Mouse (Mus musculus) kidney, adult 2 months (tissue): ENCODE data around the gene Tbc1d16. TPM values are rescaled to one million over a fixed set of nuclear protein-coding genes. Genes with fewer than 3 reads are reported as not detected.

Experiments
- DNase-seq: peaks from one replicate; pipeline ENCODE4 v3.0.0; 2021
- H3K27ac ChIP-seq: fragments of 200-500 bp; 2 replicates; pipeline ENCODE4 v1.5.1; 2012; ENCODE audit warnings: low read depth, low read length, control low read depth, inconsistent platforms; ENCODE audit not compliant: insufficient read depth
- H3K27me3 ChIP-seq: fragments of 200-500 bp; replicated peaks from 2 replicates; pipeline ENCODE4 v1.6.1; 2012; ENCODE audit warnings: mild to moderate bottlenecking, moderate library complexity, low read length, inconsistent platforms; ENCODE audit not compliant: control insufficient read depth, insufficient read depth
- H3K36me3 ChIP-seq: fragments of 200-500 bp; 2 replicates; pipeline ENCODE4 v1.6.1; 2012; ENCODE audit warnings: mild to moderate bottlenecking, moderate library complexity, low read length, inconsistent platforms; ENCODE audit not compliant: control insufficient read depth, insufficient read depth
- H3K4me1 ChIP-seq: fragments of 200-500 bp; 2 replicates; pipeline ENCODE4 v1.6.1; 2011; ENCODE audit warnings: low read length; ENCODE audit not compliant: control insufficient read depth, insufficient read depth
- H3K4me3 ChIP-seq: fragments of 200-500 bp; 2 replicates; pipeline ENCODE4 v1.5.1; 2011; ENCODE audit warnings: mild to moderate bottlenecking, low read depth, low read length, control low read depth; ENCODE audit not compliant: insufficient read depth
- CTCF ChIP-seq: fragments of 200-500 bp; conservative IDR thresholded peaks from 2 replicates; pipeline ENCODE4 v1.5.1; 2011; ENCODE audit warnings: low read depth, mild to moderate bottlenecking, control low read depth, low read length, moderate library complexity, mixed read lengths; ENCODE audit not compliant: insufficient read depth, insufficient read length
- POLR2A ChIP-seq: fragments of 200-500 bp; IDR thresholded peaks from one replicate; pipeline ENCODE4 v1.6.1; 2011; ENCODE audit warnings: low read depth, low read length, control low read depth
- WGBS: fragments of 180-500 bp; shearing (Covaris S2); methylation state at CpG from one replicate; pipeline ENCODE4 v1.1.7; 2018; 5-methylcytosine and 5-hydroxymethylcytosine counted together
- polyA plus RNA-seq: library from polyadenylated mRNA; depleted of rRNA; stranded (reverse); fragments of >200 nt; gene quantifications from 2 replicates; pipeline ENCODE4 v1.2.3, GENCODE M21; 2012

Tbc1d16 gene
- polyA plus RNA-seq, 1 experiment = 25.2 TPM

DNA sequence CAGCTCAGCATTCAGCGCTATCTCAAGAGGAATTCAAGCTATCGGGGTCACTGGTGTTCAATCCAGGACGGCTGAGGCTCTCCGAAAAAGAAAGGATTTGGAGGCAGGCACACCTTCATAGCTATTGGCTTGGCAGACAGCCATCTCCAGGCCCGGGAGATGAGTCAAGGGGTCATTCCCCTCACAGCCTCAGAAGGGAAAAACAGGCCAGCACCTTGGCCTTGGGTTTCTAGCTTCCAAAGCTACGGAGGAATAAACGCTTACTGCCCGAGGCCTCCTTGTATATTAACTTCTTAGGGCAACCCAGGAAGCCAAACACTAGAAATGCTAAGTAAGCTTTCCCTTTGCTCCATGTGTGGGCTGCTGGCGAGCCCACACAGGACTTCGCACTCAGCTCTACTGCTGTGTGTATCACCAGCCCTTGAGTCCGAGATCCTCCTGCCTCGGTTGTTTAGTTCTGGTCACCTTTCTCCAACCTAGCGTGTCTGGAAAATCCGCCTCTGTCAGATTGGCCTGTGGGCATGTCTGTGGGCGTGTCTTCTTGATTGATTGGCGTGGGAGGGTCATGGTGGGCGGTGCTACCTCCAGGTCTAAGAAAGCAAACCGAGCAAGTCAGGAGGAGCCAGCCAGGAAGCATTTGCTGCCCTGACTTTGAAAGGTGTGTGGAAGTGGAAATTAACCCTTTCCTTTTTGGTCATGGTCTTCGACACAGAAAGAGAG, 15.0 kb downstream of the Tbc1d16 start:
- Histone ChIP-seq H3K4me3 (no peak overlapping the region), H3K27me3 (no peaks in the 10 kb centered on the region), H3K4me1 (peaks cover 11% of the 10 kb centered on the region), H3K36me3 (no peaks in the 10 kb centered on the region), H3K27ac (no peak overlapping the region)
- no peak for TF ChIP-seq CTCF
- no peak for TF ChIP-seq POLR2A
- DNase-seq = peak; percentile 87
- 61% methylated on average over 19 of the region's 19 CpGs for WGBS

- 90% methylated on average over 21 of the region's 21 CpGs for WGBS
- no peak for TF ChIP-seq CTCF
- TF ChIP-seq POLR2A = no peak
- Histone ChIP-seq H3K27ac (no peak overlapping the region), H3K4me3 (no peak overlapping the region), H3K4me1 (peaks cover 11% of the 10 kb centered on the region), H3K36me3 (no peaks in the 10 kb centered on the region), H3K27me3 (no peaks in the 10 kb centered on the region)
- DNase-seq = no peak
These were observed 16.5 kb downstream of the Tbc1d16 start for GRCm38 (mm10) chr11:119211604-119212309.

DNA sequence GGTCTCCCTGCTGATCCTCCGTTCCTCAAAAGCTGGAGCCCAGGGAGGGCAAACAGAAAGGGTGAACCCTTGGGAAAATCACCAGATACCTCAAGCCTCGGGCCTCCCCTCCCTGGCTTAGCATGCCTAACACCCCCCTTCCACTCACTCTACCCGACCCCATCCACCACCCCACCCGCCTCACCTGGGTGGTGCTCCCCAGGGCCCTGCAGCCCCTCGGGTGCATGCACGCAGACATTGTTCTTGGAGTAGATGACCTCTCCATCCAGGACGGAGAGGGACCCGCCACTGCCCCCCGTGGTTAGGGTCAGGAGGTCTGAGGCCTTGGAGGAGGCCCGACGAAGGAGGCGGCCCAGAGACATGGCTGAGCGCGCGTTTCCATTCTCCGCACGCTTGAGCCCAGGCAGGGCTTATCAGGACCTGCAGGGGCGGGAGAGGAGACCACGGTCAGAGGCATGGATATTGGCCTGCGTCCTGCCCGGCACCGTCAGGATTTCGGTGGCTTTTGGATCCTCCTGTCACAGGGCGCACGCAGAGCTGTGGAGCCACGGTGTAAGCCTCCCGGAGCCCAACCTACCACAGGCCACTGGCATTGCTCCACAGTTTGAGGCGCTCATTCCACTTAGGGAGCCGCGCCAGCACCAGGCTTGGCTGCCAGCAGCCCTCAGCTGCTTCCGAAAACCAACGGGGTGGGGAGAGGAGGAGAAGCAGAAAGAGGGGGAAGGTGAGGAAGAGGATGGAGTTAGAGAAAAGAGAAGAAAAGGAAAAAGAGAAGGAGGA, 17.8 kb downstream of the Tbc1d16 start:
- no peaks in the 10 kb centered on the region for H3K36me3 ChIP-seq
- H3K4me3 ChIP-seq = no peak overlapping the region
- no peaks in the 10 kb centered on the region for H3K27me3 ChIP-seq
- TF ChIP-seq CTCF (no peak), POLR2A (no peak)
- DNase-seq = peak; percentile 75
- no peak overlapping the region for H3K27ac ChIP-seq
- H3K4me1 ChIP-seq = peaks cover 5% of the 10 kb centered on the region
- 78% methylated on average over 32 of the region's 32 CpGs for WGBS

- Histone ChIP-seq H3K4me1 (no peaks in the 10 kb centered on the region; the same call in 1 of the 2 replicates), H3K4me3 (no peak overlapping the region), H3K36me3 (no peaks in the 10 kb centered on the region), H3K27ac (no peak overlapping the region), H3K27me3 (no peaks in the 10 kb centered on the region)
- no peak for DNase-seq
- TF ChIP-seq CTCF (no peak), POLR2A (no peak)
- whole genome bisulfite sequencing = 72% methylated on average over 10 of the region's 10 CpGs
These were observed 18.8 kb downstream of the Tbc1d16 start for GRCm38 (mm10) chr11:119209371-119210025.

DNA sequence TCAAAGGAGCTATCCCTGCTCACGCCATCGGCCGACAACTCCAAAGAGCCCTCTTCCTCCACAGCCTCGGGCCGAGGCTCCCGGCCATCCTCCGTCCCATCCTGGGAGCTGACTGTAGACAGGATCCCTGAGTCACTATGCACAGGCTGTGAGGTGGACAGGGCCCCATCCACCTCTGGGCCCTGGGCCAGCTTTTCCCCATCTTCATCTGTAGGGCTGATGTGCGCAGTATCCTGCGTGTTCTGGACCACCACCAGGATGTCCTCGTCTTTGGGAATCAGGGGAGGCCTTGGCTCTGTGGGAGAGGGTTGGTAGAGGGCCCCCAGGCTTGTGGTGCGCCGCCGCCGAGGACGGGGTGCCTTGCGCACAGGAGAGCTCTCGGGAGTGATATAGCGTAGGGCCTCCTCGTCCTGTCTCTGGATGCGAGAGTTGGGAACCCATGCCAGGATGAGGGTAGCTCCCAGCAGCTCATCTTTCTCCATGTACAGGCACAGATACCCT, 19.4 kb downstream of the Tbc1d16 start:
- 95% methylated on average over 20 of the region's 20 CpGs for WGBS
- no peak for TF ChIP-seq POLR2A
- TF ChIP-seq CTCF = no peak
- H3K36me3 ChIP-seq = no peaks in the 10 kb centered on the region

DNA sequence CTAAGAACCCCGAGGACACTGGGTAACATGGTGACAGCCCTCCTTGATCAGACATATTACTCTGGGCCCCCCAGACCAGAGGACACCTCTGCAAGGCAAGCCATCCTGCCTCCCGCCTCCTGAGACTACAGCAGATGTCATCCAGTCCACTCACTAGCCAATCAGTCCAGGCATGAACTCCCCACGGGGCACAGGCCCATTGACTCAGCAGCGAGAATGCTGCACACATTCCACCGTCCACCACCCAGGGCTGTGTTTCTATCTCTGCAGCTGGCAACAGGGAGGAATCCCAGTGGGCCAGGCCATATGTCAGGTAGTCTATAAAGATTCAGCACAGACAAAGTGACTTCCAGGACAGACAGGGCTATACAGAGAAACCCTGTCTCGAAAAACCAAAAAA, 20.3 kb downstream of the Tbc1d16 start:
- 90% methylated on average over 6 of the region's 6 CpGs for WGBS
- H3K27ac ChIP-seq = no peak overlapping the region

More for the DNA sequence above, 19.4 kb downstream of the Tbc1d16 start:
- Histone ChIP-seq H3K27me3 (no peaks in the 10 kb centered on the region), H3K4me3 (no peak overlapping the region), H3K4me1 (no peaks in the 10 kb centered on the region), H3K27ac (no peak overlapping the region)
- DNase-seq = no peak

More for the DNA sequence above, 20.3 kb downstream of the Tbc1d16 start:
- H3K4me1 ChIP-seq = no peaks in the 10 kb centered on the region
- DNase-seq = no peak
- TF ChIP-seq CTCF (no peak), POLR2A (no peak)
- no peak overlapping the region for H3K4me3 ChIP-seq
- H3K36me3 ChIP-seq = no peaks in the 10 kb centered on the region
- H3K27me3 ChIP-seq = no peaks in the 10 kb centered on the region
